Mouse (Mus musculus) R1 (cell line): ENCODE results near the gene Rtp4.

Experiments
- DNase-seq: peaks from one replicate; pipeline ENCODE4 v3.0.0-alpha.2; 2018; ENCODE audit warnings: low read depth, low spot score

Rtp4 gene

GRCm38 (mm10) chr16:23520235-23520871 lies at the start of gene Rtp4, which contains the start of gene Masp1:
Gene Rtp4, plus strand, starts transcription at chr16:23520291.
Gene Masp1, minus strand, starts transcription at chr16:23520815.
- no peak for DNase-seq

- DNase-seq, result no peak
Observed at GRCm38 (mm10) chr16:23471551-23471950, 48.5 kb upstream of the Rtp4 start.

DNA sequence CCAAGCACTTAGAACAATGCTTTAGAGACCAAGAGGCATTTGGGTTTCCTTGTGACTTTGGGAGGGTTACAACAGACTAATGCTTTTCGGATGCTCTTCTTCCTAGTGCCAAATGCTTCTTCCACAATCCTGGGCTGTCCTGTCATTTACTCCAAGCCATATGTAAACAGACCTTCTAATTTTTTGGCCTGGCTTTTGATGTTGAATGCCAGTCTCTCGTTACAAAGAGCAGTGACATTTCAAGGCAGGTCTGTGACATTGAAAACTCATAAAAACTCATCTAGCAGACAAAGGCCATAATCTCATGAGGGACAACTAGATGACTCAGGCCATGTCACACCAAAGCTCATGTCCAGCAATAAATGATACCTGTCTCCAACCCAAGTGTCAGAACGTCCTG lies 48.0 kb upstream of the Rtp4 start:
- no peak for DNase-seq

GRCm38 (mm10) chr16:23475651-23476050 lies 44.4 kb upstream of the Rtp4 start:
- DNase-seq, result no peak

GRCm38 (mm10) chr16:23476598-23476997 lies 43.5 kb upstream of the Rtp4 start:
- DNase-seq, result no peak

- peak; percentile 21 for DNase-seq
Observed at GRCm38 (mm10) chr16:23479872-23480603, 40.1 kb upstream of the Rtp4 start.

DNA sequence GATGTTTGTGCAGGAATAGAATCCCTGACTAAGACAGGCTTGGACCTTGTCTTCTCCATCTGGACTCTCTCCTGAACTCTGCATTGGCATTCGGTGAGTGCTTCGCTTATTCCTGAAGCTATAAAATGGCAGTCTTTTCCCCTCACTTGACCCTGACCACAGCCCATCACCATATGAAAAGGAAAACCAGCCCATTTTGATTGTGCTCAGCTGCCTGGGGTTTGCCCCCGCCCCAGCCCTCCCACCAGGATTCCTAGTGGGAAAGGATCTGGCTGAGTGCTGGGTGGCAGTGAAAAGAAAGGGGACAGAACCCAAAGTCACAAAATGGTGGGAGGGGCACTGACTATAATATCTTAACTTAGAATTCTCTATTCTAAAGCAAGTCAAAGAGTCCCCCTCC lies 37.9 kb upstream of the Rtp4 start:
- peak; percentile 81 for DNase-seq

DNA sequence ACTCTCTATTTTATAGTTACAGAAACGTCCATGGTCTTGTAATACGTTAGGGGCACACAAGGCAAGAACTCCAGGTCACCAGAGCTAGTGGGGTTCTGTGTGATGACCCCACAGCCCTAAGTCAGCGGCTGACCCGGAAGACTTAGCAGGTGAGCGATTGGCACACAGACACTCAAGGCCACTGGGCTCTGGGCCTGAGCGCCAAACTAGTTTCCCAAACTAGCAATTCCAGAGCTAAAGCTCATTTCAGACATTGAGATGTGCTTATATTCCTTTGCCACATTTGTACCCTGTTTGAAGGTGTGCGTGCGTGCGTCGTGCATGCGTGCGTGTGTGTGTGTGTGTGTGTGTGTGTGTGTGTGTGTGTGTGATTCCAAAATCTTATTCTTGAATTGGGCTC lies 37.2 kb upstream of the Rtp4 start:
- peak; percentile 8 for DNase-seq

- DNase-seq, result peak; percentile 10
Observed at GRCm38 (mm10) chr16:23483292-23483691, 36.8 kb upstream of the Rtp4 start.

GRCm38 (mm10) chr16:23492783-23493182 lies 27.3 kb upstream of the Rtp4 start:
- DNase-seq, result no peak

DNA sequence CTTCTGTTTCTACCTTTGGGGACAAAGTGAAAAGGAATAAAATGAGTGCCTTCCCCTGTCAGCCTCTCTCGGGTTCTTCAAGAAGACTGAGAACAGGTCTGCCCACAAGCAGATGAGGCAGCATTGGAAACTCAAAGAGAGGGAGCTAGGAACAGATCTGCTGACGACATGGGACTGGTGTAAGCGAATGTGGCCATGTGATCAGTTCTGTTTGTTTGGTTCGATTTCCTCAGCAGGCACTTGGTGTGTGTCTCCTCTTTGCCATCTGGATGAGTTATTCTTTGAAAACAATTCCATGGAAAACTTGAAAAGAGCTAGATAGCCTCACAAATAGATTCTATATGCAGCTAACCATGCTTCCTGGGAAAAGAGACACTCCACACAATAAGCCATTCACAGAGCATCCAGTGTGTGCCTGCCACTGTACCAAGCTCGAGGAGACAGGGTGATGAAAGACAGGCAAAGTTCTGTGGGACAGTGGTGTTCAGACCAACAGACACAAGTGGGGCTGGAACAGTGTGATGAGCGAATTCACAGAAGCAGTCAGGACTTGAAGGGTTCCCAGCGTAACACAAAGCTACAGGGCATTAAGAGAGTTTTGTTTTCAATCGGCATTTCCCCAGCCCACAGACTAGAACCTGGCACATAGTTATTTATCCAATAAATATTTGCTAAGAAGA lies 23.7 kb upstream of the Rtp4 start:
- DNase-seq, result no peak

DNA sequence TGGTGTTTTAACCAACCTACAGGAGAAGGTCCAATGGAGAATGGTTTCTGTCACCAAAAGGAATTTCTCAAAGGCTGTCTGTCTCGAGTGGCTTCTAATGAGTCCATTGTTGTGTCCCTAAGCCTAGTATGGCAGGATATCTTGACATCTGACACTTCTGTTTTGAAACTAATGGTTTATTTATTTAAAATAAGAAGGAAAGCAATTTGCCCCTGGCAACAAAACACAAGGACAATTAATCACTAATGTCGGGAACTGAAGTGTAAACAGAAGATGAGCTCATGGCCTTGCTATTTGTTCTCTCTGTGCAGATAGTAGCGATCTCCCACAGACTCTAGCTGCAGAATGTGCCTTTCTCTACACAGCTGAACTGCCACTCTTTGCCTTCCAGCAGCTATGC lies 22.7 kb upstream of the Rtp4 start:
- no peak for DNase-seq

GRCm38 (mm10) chr16:23497881-23498280 lies 22.2 kb upstream of the Rtp4 start:
- no peak for DNase-seq

DNA sequence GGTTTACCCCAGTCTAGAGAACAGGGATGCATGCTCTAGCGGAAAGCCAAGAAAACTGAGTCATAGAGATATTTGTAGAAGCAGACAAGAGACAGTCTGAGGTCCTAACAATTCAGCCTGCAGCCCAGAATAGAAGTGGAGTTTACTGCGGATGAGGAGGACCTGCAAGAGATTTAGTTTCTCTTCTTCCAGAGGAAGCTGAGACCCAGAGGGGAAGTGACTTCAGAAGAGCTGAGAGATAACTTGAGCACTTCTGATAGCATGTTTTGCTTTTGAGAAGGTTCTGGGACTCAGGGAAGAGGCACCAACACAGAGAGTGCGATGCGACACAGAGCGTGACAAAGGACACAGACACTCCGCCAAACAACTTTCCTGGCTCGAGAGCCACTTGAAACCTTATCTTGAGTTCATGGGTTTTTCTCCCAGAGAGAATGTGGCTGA lies 21.4 kb upstream of the Rtp4 start:
- no peak for DNase-seq

DNA sequence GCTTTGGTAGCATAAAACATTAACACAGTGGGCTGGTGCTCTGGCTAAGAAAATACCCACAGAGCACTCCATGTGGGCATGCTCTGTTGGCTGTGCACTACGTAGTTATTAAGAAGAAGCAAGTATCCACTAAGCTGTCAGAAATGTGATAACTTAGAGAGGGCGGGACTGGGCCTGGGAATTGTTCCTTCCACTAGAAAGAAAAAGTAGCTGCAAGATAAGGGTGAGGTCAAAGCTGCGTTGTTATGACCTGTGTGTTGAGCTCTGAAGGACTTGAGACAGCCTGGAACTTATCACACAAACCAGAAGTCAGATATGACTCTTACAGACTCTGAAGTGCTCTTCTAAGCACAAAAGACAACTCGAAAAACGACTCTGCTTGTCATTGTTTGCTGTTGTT lies 19.5 kb upstream of the Rtp4 start:
- DNase-seq, result no peak

DNA sequence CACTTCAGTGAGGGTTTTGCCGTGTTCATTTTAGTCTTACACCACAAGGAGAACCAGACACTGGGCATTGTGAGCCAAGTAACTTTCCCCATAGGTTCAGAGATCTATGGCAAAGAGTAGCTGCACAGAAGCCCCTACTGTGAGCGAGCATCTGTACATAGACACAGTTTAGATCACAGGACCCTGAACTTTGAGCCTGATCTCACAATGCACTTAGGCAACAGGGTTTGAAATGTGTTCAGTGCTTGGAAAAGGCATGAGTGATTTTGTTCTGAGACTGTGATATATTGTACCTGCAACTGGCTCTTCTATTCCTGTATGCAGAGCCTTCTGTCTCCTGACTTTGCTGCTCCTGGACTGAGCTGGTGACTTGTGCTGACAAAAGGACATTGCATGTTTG lies 18.8 kb upstream of the Rtp4 start:
- DNase-seq, result no peak

GRCm38 (mm10) chr16:23502478-23502877 lies 17.6 kb upstream of the Rtp4 start:
- no peak for DNase-seq

DNA sequence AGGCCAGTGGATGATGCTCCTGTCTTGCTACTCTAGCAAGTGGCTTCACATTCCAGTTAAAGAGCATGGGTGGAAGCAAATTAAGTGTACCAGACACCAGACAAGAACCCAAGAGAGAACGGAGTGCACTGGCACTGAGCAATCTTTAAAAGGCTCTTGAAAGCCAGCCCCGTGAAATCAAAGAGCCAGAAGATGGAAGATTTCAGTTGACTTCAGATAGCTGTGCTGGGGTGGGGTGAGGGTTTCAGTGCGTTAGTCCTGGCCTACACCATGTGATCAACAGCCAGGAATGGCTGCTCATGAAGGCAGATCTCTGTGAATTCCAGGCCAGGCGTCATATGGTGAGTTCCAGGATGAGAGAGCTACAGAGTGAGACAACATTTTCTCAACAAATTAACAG lies 16.7 kb upstream of the Rtp4 start:
- no peak for DNase-seq

- peak; percentile 80 for DNase-seq
Observed at GRCm38 (mm10) chr16:23504320-23504744, 15.8 kb upstream of the Rtp4 start.

GRCm38 (mm10) chr16:23505904-23506687 lies 14.0 kb upstream of the Rtp4 start:
- DNase-seq, result no peak

DNA sequence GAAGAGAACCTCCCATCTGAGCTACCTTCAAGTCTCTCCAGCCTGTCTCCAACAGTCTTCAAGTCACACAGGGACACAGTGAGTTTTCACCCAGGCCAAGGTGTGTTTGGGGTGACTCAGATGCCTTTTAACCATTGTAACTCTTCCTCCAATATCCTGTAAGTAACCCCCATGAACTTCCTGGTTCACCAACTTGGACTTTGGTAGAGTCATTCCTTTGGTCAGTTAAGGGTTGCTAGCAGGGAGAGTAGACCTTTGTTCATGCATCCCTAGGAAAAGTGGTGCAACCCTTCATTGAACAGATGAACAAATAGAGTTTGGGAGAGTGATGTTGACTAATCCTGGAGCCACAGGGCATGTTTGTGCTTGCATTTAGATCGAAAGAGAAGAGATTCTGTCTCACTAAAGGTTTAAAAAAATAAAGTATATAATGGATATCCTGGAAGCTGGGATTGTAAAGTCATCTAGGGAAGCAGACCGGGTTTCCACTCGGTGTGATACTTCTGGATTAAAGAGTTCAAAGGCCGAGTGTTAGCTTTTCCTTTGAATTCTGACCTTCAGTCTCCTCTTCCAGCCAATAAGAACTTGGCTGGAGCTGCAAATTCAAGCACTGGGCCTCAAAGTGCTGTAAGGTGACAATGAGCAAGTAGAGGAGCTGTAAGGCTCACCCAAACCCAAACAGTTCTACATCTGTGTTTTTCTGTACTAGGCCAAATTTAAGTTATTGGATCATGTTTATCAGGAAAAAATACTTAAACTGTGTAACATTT lies 8.7 kb upstream of the Rtp4 start:
- no peak for DNase-seq
